Mouse (Mus musculus): ENCODE measurements around the gene Gper1. TPM values are rescaled to one million over a fixed set of nuclear protein-coding genes. Genes with fewer than 3 reads are reported as not detected.

Gper1 gene
- polyA plus RNA-seq, 1 experiment = 6.8 TPM

- DNase-seq (ENCODE audit: low read depth) = no peak
- TF ChIP-seq CTCF (IDR thresholded peaks at IDR 0.05; ENCODE audit: borderline replicate concordance, extremely low read depth, insufficient read depth, insufficient read length) (peak; percentile 49; the same call in 1 of the 2 replicates), POLR2A (IDR thresholded peaks at IDR 0.05; ENCODE audit: borderline replicate concordance, extremely low read depth, insufficient read depth, insufficient read length, poor library complexity, severe bottlenecking) (no peak)
Measured at GRCm38 (mm10) chr5:139416942-139417341, 6.0 kb upstream of the Gper1 start.

GRCm38 (mm10) chr5:139417480-139417879, 5.5 kb upstream of the Gper1 start:
- TF ChIP-seq CTCF (IDR thresholded peaks at IDR 0.05; ENCODE audit: borderline replicate concordance, extremely low read depth, insufficient read depth, insufficient read length) = peak; percentile 31; the same call in 1 of the 2 replicates
- no peak for TF ChIP-seq POLR2A (IDR thresholded peaks at IDR 0.05; ENCODE audit: borderline replicate concordance, extremely low read depth, insufficient read depth, insufficient read length, poor library complexity, severe bottlenecking)
- no peak for DNase-seq (ENCODE audit: low read depth)

GRCm38 (mm10) chr5:139418110-139418509, 4.8 kb upstream of the Gper1 start:
- DNase-seq (ENCODE audit: low read depth) = peak; percentile 53
- TF ChIP-seq CTCF (IDR thresholded peaks at IDR 0.05; ENCODE audit: borderline replicate concordance, extremely low read depth, insufficient read depth, insufficient read length) = no peak
- TF ChIP-seq POLR2A (IDR thresholded peaks at IDR 0.05; ENCODE audit: borderline replicate concordance, extremely low read depth, insufficient read depth, insufficient read length, poor library complexity, severe bottlenecking) = no peak

GRCm38 (mm10) chr5:139418633-139419032, 4.3 kb upstream of the Gper1 start:
- no peak for TF ChIP-seq CTCF (IDR thresholded peaks at IDR 0.05; ENCODE audit: borderline replicate concordance, extremely low read depth, insufficient read depth, insufficient read length)
- no peak for TF ChIP-seq POLR2A (IDR thresholded peaks at IDR 0.05; ENCODE audit: borderline replicate concordance, extremely low read depth, insufficient read depth, insufficient read length, poor library complexity, severe bottlenecking)
- peak; percentile 90 for DNase-seq (ENCODE audit: low read depth)

- no peak for TF ChIP-seq CTCF (IDR thresholded peaks at IDR 0.05; ENCODE audit: borderline replicate concordance, extremely low read depth, insufficient read depth, insufficient read length)
- TF ChIP-seq POLR2A (IDR thresholded peaks at IDR 0.05; ENCODE audit: borderline replicate concordance, extremely low read depth, insufficient read depth, insufficient read length, poor library complexity, severe bottlenecking) = no peak
- DNase-seq (ENCODE audit: low read depth) = no peak
Measured at GRCm38 (mm10) chr5:139425198-139425597, 2.2 kb downstream of the Gper1 start.

- TF ChIP-seq POLR2A (IDR thresholded peaks at IDR 0.05; ENCODE audit: borderline replicate concordance, extremely low read depth, insufficient read depth, insufficient read length, poor library complexity, severe bottlenecking) = no peak
- DNase-seq (ENCODE audit: low read depth) = no peak
Measured at GRCm38 (mm10) chr5:139427001-139427400, 4.0 kb downstream of the Gper1 start.

GRCm38 (mm10) chr5:139427989-139428388, 5.0 kb downstream of the Gper1 start:
- peak; percentile 60 for DNase-seq (ENCODE audit: low read depth)
- no peak for TF ChIP-seq CTCF (IDR thresholded peaks at IDR 0.05; ENCODE audit: borderline replicate concordance, extremely low read depth, insufficient read depth, insufficient read length)
- TF ChIP-seq POLR2A (IDR thresholded peaks at IDR 0.05; ENCODE audit: borderline replicate concordance, extremely low read depth, insufficient read depth, insufficient read length, poor library complexity, severe bottlenecking) = no peak

- DNase-seq (ENCODE audit: low read depth) = peak; percentile 80
- TF ChIP-seq CTCF (IDR thresholded peaks at IDR 0.05; ENCODE audit: borderline replicate concordance, extremely low read depth, insufficient read depth, insufficient read length) (no peak), POLR2A (IDR thresholded peaks at IDR 0.05; ENCODE audit: borderline replicate concordance, extremely low read depth, insufficient read depth, insufficient read length, poor library complexity, severe bottlenecking) (no peak)
Measured at GRCm38 (mm10) chr5:139429818-139430341, 6.9 kb downstream of the Gper1 start.

- no peak for TF ChIP-seq CTCF (IDR thresholded peaks at IDR 0.05; ENCODE audit: borderline replicate concordance, extremely low read depth, insufficient read depth, insufficient read length)
- no peak for TF ChIP-seq POLR2A (IDR thresholded peaks at IDR 0.05; ENCODE audit: borderline replicate concordance, extremely low read depth, insufficient read depth, insufficient read length, poor library complexity, severe bottlenecking)
- DNase-seq (ENCODE audit: low read depth) = peak; percentile 75
Measured at GRCm38 (mm10) chr5:139432333-139432732, 9.4 kb downstream of the Gper1 start.

- TF ChIP-seq CTCF (IDR thresholded peaks at IDR 0.05; ENCODE audit: borderline replicate concordance, extremely low read depth, insufficient read depth, insufficient read length) = no peak
- no peak for TF ChIP-seq POLR2A (IDR thresholded peaks at IDR 0.05; ENCODE audit: borderline replicate concordance, extremely low read depth, insufficient read depth, insufficient read length, poor library complexity, severe bottlenecking)
- no peak for DNase-seq (ENCODE audit: low read depth)
Measured at GRCm38 (mm10) chr5:139432747-139433508, 10.0 kb downstream of the Gper1 start.

- no peak for TF ChIP-seq POLR2A (IDR thresholded peaks at IDR 0.05; ENCODE audit: borderline replicate concordance, extremely low read depth, insufficient read depth, insufficient read length, poor library complexity, severe bottlenecking)
- no peak for TF ChIP-seq CTCF (IDR thresholded peaks at IDR 0.05; ENCODE audit: borderline replicate concordance, extremely low read depth, insufficient read depth, insufficient read length)
Measured at GRCm38 (mm10) chr5:139433842-139434568, 11.1 kb downstream of the Gper1 start.

More at GRCm38 (mm10) chr5:139433842-139434568, 11.1 kb downstream of the Gper1 start:
- no peak for DNase-seq (ENCODE audit: low read depth)
